Mouse (Mus musculus) erythroblast, embryonic 14.5 days (primary cell): ENCODE results near the gene Susd1.

Experiments used
- GATA1 ChIP-seq: IDR thresholded peaks from 2 replicates; pipeline ENCODE4 v1.6.1; 2012; ENCODE audit warnings: low read length, inconsistent platforms, mixed read lengths
- TAL1 ChIP-seq: IDR thresholded peaks from 3 replicates; pipeline ENCODE4 v1.6.1; 2012; ENCODE audit warnings: low read length, inconsistent platforms, mixed read lengths

DNA sequence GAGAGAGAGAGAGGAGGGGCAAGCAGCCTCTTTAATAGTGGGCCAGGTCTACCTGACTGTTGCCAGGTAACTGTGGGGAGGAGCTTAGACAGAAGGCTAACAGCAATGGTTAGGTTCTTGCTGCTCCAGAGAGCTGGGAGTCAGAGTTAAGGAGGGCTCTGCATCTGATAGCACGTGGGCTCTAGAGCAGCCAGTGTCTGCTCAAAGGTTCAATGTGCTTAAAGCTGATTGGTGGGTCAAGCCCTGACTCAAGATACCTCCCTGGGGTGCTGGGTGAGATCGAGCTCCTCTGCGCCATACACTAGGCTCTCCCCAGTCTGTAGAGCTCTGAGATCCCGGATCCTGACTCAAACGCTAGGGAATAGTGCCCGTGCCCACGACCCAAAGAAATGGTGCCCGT, 136.0 kb downstream of the Susd1 start:
- no peak for TF ChIP-seq GATA1
- TF ChIP-seq TAL1, result no peak
